Mouse (Mus musculus) liver, postnatal 0 days (tissue): Measurements from ENCODE around the gene Soga3.

Experiments used
- CTCF ChIP-seq: sonication (generic); IDR thresholded peaks from 2 replicates; pipeline ENCODE4 v1.5.1; 2016; ENCODE audit warnings: antibody characterized with exemption, low read depth
- EP300 ChIP-seq: IDR thresholded peaks from 2 replicates; pipeline ENCODE4 v1.6.1; 2016; ENCODE audit warnings: antibody characterized with exemption, low read depth, mild to moderate bottlenecking

DNA sequence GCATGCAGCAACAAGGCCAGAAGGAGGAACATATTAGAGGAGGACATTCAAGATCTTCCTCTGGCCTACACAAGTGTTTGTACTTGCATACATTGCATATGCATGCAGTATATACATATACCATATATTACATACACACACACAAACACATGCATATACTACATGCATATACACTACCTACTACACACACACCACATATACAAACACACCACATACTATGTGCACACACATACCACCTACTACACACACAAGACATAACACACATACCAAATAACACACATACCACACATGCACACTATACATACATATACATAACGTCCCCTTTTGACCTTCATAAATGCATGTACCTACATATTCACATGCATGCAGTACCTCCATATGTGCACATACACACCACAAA, 57.0 kb downstream of the Soga3 start:
- TF ChIP-seq CTCF (no peak), EP300 (no peak)
